Mouse (Mus musculus) small intestine, adult 2 months (tissue): ENCODE results near the gene Cacna2d1. TPM values are rescaled to one million over a fixed set of nuclear protein-coding genes. Genes with fewer than 3 reads are reported as not detected.

Experiments
- H3K27ac ChIP-seq: fragments of 200-500 bp; 2 replicates; pipeline ENCODE4 v1.5.1; 2012; ENCODE audit warnings: low read depth, low read length, control low read depth, inconsistent platforms; ENCODE audit not compliant: insufficient read depth
- H3K27me3 ChIP-seq: fragments of 200-500 bp; 2 replicates; pipeline ENCODE4 v1.6.1; 2012; ENCODE audit warnings: mild to moderate bottlenecking, moderate library complexity, low read length, inconsistent platforms; ENCODE audit not compliant: control insufficient read depth, insufficient read depth
- H3K36me3 ChIP-seq: fragments of 200-500 bp; 2 replicates; pipeline ENCODE4 v1.6.1; 2012; ENCODE audit warnings: mild to moderate bottlenecking, low read length, control low read depth, inconsistent platforms; ENCODE audit not compliant: control insufficient read depth, insufficient read depth
- H3K4me1 ChIP-seq: fragments of 200-500 bp; 2 replicates; pipeline ENCODE4 v1.6.1; 2012; ENCODE audit warnings: low read length, inconsistent platforms, mixed read lengths; ENCODE audit not compliant: control insufficient read depth, insufficient read depth, insufficient read length
- H3K4me3 ChIP-seq: fragments of 200-500 bp; 2 replicates; pipeline ENCODE4 v1.5.1; 2012; ENCODE audit warnings: low read depth, mild to moderate bottlenecking, control low read depth, inconsistent platforms, low read length, moderate library complexity
- CTCF ChIP-seq: fragments of 200-500 bp; IDR thresholded peaks from 2 replicates; pipeline ENCODE4 v1.5.1; 2012; ENCODE audit warnings: low read depth, mild to moderate bottlenecking, control low read depth, inconsistent platforms, low read length, moderate library complexity, mixed read lengths; ENCODE audit not compliant: insufficient replicate concordance, insufficient read length; ENCODE audit errors: extremely low read depth
- POLR2A ChIP-seq: fragments of 200-500 bp; IDR thresholded peaks from 2 replicates; pipeline ENCODE4 v1.6.1; 2012; ENCODE audit warnings: low read depth, mild to moderate bottlenecking, control low read depth, inconsistent platforms, low read length, moderate library complexity
- WGBS: fragments of 180-500 bp; shearing (Covaris S2); methylation state at CpG from one replicate; pipeline ENCODE4 v1.1.7; 2018; 5-methylcytosine and 5-hydroxymethylcytosine counted together
- polyA plus RNA-seq: library from polyadenylated mRNA; depleted of rRNA; stranded (reverse); fragments of >200 nt; gene quantifications from 2 replicates; pipeline ENCODE4 v1.2.3, GENCODE M21; 2012

Gene Cacna2d1
- polyA plus RNA-seq, 1 experiment: 0.65 TPM

DNA sequence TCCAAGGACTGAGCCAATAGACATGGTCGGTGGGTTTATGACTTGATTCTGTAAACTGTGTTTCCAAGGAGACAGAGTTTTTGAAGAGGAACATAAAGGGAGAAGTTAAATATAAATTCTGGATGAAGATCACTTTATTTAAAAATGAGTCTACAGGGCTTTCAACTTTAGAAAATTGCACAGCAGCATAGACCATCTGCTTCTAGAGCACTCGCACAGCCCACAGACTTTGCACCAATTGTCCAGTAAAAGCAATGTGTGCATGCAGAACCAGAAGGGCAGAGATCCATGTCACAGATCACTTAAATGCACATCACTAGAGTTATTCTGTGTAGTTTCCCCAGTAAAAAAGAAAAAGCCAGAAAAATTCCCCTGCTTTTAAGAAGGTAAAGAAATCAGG lies 428.7 kb downstream of the Cacna2d1 start:
- Histone ChIP-seq H3K27me3 (no peaks in the 10 kb centered on the region), H3K36me3 (no peaks in the 10 kb centered on the region), H3K4me1 (no peaks in the 10 kb centered on the region), H3K27ac (no peak overlapping the region), H3K4me3 (no peak overlapping the region)
- WGBS: 70% methylated on average over 2 of the region's 2 CpGs
- TF ChIP-seq POLR2A: no peak
- no peak for TF ChIP-seq CTCF

DNA sequence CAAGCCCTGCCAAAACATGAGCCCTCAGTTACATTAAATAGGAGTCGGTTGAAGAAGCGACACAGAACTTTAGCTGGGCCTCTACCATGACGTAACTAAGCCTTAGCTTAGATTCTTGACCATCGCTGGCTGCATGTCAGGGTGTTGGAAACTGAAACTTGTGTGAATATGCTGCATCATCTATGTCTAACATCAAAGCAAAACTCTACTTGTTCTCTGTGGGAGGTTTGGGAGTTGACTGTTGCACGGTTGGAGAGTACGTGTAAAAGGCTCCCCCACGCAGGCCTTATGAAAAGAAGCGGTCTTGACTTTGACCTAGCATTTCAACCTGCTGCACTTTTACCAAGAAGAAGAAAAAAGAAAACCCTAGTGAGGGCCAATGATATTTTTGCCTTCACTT lies 436.2 kb downstream of the Cacna2d1 start:
- TF ChIP-seq CTCF: no peak
- TF ChIP-seq POLR2A: no peak
- 86% methylated on average over 8 of the region's 8 CpGs for WGBS
- no peak overlapping the region for H3K4me3 ChIP-seq
- H3K4me1 ChIP-seq: no peaks in the 10 kb centered on the region
- no peak overlapping the region for H3K27ac ChIP-seq
- H3K27me3 ChIP-seq: no peaks in the 10 kb centered on the region
- H3K36me3 ChIP-seq: no peaks in the 10 kb centered on the region

DNA sequence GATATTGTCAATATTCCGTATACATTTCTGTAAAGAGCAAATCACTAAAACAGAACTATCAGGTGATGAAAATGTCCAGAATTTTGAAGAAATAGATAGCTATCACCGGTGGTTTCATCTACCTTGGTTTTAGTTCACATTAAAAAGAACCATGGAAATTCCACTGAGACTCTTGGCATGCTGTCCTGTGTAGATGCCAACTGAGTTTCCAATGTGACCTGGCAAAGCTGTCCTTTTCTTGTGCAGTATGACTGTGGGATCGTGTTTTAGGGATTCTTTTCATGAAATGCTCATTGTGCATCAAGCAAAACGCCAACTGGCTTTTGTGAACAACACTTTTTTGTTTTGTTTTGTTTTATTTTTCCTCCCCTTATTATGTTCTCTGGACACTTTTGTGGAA lies 439.5 kb downstream of the Cacna2d1 start:
- TF ChIP-seq POLR2A: no peak
- TF ChIP-seq CTCF: no peak
- no peaks in the 10 kb centered on the region for H3K36me3 ChIP-seq
- WGBS: 90% methylated on average over 4 of the region's 4 CpGs

DNA sequence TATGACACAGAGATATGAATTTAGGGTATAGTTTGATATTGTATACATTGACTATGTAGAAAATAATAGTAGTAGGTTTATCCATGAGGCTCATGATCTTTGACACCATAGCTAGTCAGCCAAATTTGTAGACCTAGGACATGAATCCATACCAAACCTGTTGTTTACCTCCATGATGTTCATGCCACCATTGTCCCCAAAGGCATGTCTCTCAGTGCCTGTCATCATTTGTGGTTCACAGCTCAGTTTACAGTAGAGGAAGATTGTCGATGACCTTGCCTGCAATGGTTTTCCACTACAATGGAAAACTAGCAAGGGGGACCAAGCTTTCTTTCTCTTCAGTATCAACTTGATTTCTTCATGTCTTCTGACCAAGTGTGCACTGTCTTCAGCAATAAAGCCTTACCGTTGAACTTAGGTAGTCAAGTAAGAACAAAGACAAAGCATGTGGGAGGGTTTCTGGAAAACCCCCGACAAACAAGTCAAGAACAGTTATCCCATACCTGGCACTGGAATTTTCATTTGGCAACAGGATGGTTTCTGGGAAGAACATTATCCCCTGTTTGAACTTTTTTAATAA lies 441.9 kb downstream of the Cacna2d1 start:
- no peak overlapping the region for H3K27ac ChIP-seq
- no peaks in the 10 kb centered on the region for H3K27me3 ChIP-seq
- no peaks in the 10 kb centered on the region for H3K36me3 ChIP-seq
- no peak overlapping the region for H3K4me3 ChIP-seq
- TF ChIP-seq CTCF: no peak
- WGBS: 82% methylated on average over 3 of the region's 3 CpGs
- no peaks in the 10 kb centered on the region for H3K4me1 ChIP-seq

More for the DNA sequence above, 439.5 kb downstream of the Cacna2d1 start:
- H3K4me3 ChIP-seq: no peak overlapping the region
- H3K27me3 ChIP-seq: no peaks in the 10 kb centered on the region
- no peaks in the 10 kb centered on the region for H3K4me1 ChIP-seq
- no peak overlapping the region for H3K27ac ChIP-seq

DNA sequence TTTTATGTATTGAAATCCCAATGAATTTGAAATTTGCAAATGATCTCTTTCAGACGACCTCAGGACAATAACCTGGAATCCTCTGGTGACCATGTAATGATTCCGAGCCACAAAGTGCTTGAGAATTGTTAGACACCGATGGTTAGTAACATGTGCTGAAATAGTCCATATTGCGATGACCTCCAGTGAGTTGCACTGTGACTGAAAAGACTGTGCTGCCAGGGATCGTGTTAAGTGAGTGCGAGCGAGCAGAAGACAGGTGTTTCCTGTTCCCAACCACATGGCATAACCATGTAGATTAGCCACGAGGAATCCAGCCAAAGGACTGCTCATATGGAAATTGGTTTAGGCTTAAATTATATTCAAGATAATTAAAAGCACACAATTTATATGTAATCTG lies 475.5 kb downstream of the Cacna2d1 start:
- Histone ChIP-seq H3K27me3 (no peaks in the 10 kb centered on the region), H3K36me3 (no peaks in the 10 kb centered on the region), H3K27ac (no peak overlapping the region), H3K4me3 (no peak overlapping the region), H3K4me1 (no peaks in the 10 kb centered on the region)
- 76% methylated on average over 8 of the region's 8 CpGs for WGBS
- TF ChIP-seq POLR2A (no peak), CTCF (no peak)

DNA sequence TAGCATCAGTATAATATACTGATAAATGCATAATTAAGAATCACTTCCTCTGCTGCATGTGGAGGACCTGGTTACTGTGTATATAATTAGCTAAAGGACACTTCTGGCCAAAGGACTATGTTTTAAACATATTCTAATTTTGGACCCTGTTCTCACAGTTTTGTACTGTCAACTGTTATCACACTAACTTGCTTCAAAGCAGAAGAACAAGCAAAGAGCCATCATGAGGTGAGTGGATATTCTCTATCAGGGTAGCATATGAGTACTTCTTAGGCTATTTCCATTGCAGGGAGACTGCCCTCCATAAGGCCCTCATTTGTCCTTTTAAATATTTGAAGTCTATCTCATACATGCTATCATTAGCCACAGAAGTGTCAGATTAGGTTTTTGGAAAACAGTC lies 480.2 kb downstream of the Cacna2d1 start:
- TF ChIP-seq POLR2A (no peak), CTCF (no peak)

DNA sequence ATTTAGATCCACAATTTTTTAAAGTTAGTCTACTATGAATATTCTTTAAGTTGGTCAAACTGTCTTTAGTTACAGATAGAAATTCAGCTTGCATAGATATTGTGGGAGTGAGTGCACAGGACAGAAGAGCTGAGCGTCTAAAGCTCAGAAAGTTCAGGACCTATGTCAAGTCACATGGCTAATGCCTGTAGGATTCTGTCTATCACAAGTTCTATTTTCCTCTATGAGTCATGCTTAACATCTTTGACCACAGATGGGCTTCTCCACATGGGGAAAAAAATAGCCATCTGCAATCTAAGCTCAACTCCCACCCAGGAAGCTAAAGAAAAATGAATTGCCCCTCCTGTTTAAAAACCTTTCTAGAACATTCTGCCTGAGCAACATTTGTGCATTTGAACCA lies 483.5 kb downstream of the Cacna2d1 start:
- Histone ChIP-seq H3K27me3 (no peaks in the 10 kb centered on the region), H3K27ac (no peak overlapping the region), H3K4me1 (no peaks in the 10 kb centered on the region), H3K36me3 (no peaks in the 10 kb centered on the region), H3K4me3 (no peak overlapping the region)
- 82% methylated on average over 1 of the region's 1 CpGs for WGBS
- TF ChIP-seq CTCF (no peak), POLR2A (no peak)

More for the DNA sequence above, 480.2 kb downstream of the Cacna2d1 start:
- H3K27me3 ChIP-seq: no peaks in the 10 kb centered on the region
- H3K27ac ChIP-seq: no peak overlapping the region
- no peaks in the 10 kb centered on the region for H3K36me3 ChIP-seq
- no peak overlapping the region for H3K4me3 ChIP-seq
- no peaks in the 10 kb centered on the region for H3K4me1 ChIP-seq
